Comparison of ENCODE assay signal across 8 mouse cellular contexts in the genomic region with DNA sequence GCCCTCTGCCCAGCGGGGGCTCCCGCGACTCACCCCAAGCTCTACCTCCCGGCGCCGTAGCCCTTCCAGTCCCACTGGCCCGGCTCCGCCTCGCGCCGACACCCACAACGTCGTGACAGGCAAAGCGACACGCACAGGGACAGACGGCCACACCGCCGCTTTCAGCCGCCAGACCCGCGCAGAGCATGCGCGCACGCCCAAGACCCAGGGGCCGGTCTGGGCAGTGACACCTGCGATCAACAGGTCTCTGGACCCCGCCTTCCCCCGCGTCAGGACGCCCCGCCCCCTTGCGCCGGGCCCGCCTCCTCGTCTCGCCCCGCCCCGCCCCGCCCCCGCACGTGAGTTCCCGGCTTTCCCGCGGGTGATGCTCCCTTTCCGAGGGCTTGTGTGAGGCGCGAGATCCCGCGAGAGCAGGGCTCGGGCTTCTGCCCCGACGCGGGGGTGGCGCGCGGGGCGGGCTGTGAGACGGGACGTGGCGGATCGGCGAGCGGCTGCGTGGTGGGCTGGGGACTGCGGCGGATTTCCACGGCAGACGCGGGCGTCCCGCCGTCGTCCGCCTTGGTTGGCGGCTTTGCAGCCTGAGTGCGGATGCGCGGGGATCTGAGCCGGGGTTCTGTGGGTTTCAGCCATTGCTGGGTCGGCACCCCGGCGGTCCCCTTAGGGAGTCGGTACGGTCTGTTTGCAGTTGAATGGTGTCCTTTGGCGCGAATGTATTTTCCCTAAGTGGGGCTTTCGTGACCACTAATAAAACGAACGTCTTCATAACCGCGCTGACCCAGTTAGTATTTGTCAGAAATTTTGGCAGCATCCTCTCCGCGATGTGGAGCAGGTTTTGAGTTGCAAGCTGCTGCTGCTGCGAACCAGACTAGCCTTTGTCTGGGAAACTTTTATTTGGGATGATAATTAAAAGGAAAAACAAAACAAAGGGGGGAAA. TPM values are rescaled to one million over a fixed set of nuclear protein-coding genes. Genes with fewer than 3 reads are reported as not detected.
A peak's percentile ranks its signal among the peaks of the same experiment; 100 is the strongest.
DNase-seq lines count a peak whose midpoint lies in the region; ATAC-seq and TF ChIP-seq lines count a peak whose summit lies in the region.

Gene Usp53 (minus strand): TSS at position 262 of the 934 bp plus-strand sequence.

- H3K79me2 ChIP-seq in liver, adult 2 months (ENCODE audit: control insufficient read depth, insufficient read depth, low read length) = peaks cover 8% of the 10 kb centered on the region; the same call in 1 of the 2 replicates

- under 1% methylated on average over 94 of the region's 94 CpGs for WGBS in heart, embryonic 12.5 days
- under 1% methylated on average over 83 of the region's 94 CpGs for WGBS in kidney, postnatal 0 days
- under 1% methylated on average over 94 of the region's 94 CpGs for WGBS in liver, adult 2 months

- peak; percentile 97 for DNase-seq in CD4-positive, CD25-positive, alpha-beta regulatory T cell, adult 2 months (ENCODE audit: low read depth, low spot score)
- peak; percentile 95 for DNase-seq in kidney, postnatal 0 days (ENCODE audit: low spot score)
- peak; percentile 84 for DNase-seq in liver, adult 2 months (ENCODE audit: extremely low read depth, low read depth, low spot score)
- DNase-seq in spleen, postnatal 36 days (ENCODE audit: low spot score in 2 of 2) = peak; percentile 86

- TF ChIP-seq POLR2A in liver, adult 2 months (IDR thresholded peaks at IDR 0.05; ENCODE audit: extremely low read depth, insufficient read depth, low read length) = peak; percentile 80

- peak within 1 kb of the TSS; percentile 93 for H3K9ac ChIP-seq in heart, embryonic 12.5 days
- H3K9ac ChIP-seq in kidney, postnatal 0 days (ENCODE audit: low read depth, low read length) = peak within 1 kb of the TSS; percentile 78
- H3K9ac ChIP-seq in liver, adult 2 months (ENCODE audit: low read depth, low read length) = peak within 1 kb of the TSS; percentile 88

- peak; percentile 91 for ATAC-seq in erythroid progenitor cell, adult 5-6 weeks (replicated peaks; ENCODE audit: low FRiP score, poor library complexity, severe bottlenecking)
- ATAC-seq in heart, embryonic 12.5 days (ENCODE audit: insufficient number of reproducible peaks, low FRiP score) = peak; percentile 99
- peak; percentile 98 for ATAC-seq in kidney, postnatal 0 days (replicated peaks; ENCODE audit: low FRiP score, low read depth)
- peak; percentile 85 for ATAC-seq in monocyte, adult 5-6 weeks (replicated peaks; ENCODE audit: insufficient number of reproducible peaks, low FRiP score, low TSS enrichment, poor library complexity, severe bottlenecking)

- no peak for TF ChIP-seq CTCF in kidney, postnatal 0 days (IDR thresholded peaks at IDR 0.05; ENCODE audit: low read depth)
- TF ChIP-seq CTCF in liver, adult 2 months (IDR thresholded peaks at IDR 0.05; ENCODE audit: low read depth, low read length) = no peak

- H3K4me2 ChIP-seq in heart, embryonic 12.5 days = peak within 1 kb of the TSS; percentile 88
- peak within 1 kb of the TSS; percentile 70 for H3K4me2 ChIP-seq in kidney, postnatal 0 days (ENCODE audit: low read length)

- H3K27ac ChIP-seq in brown adipose tissue, adult 24 weeks (replicated peaks; ENCODE audit: low read depth, low read length) = peak within 1 kb of the TSS; percentile 80
- H3K27ac ChIP-seq in heart, embryonic 12.5 days (ENCODE audit: poor library complexity, severe bottlenecking) = peak within 1 kb of the TSS; percentile 97
- H3K27ac ChIP-seq in kidney, postnatal 0 days = peak within 1 kb of the TSS; percentile 97
- H3K27ac ChIP-seq in liver, adult 2 months (replicated peaks; ENCODE audit: insufficient read depth, low read depth, low read length) = peak within 1 kb of the TSS; percentile 87

- H3K36me3 ChIP-seq in heart, embryonic 12.5 days = no peaks in the 10 kb centered on the region
- no peaks in the 10 kb centered on the region for H3K36me3 ChIP-seq in kidney, postnatal 0 days (ENCODE audit: insufficient read depth, low read length)
- H3K36me3 ChIP-seq in liver, adult 2 months (ENCODE audit: control insufficient read depth, insufficient read depth, low read length) = no peaks in the 10 kb centered on the region

- peak within 1 kb of the TSS; percentile 92 for H3K4me3 ChIP-seq in brown adipose tissue, adult 24 weeks (ENCODE audit: insufficient read depth, low read depth, low read length)
- H3K4me3 ChIP-seq in heart, embryonic 12.5 days = peak within 1 kb of the TSS; percentile 88
- H3K4me3 ChIP-seq in kidney, postnatal 0 days (replicated peaks; ENCODE audit: low read depth, low read length) = peak within 1 kb of the TSS; percentile 65
- peak within 1 kb of the TSS; percentile 84 for H3K4me3 ChIP-seq in liver, adult 2 months (ENCODE audit: insufficient read depth, low read depth, low read length)

- H3K4me1 ChIP-seq in brown adipose tissue, adult 24 weeks (ENCODE audit: control insufficient read depth, insufficient read depth, insufficient read length, low read length) = no peaks in the 10 kb centered on the region
- H3K4me1 ChIP-seq in heart, embryonic 12.5 days (replicated peaks) = peaks cover 28% of the 10 kb centered on the region
- H3K4me1 ChIP-seq in kidney, postnatal 0 days (replicated peaks; ENCODE audit: insufficient read depth, low read length) = 0 out of 2 replicates have a peak, but pooled peaks cover 6% of the 10 kb centered on the region
- H3K4me1 ChIP-seq in liver, adult 2 months (ENCODE audit: control insufficient read depth, insufficient read depth, low read length) = no peaks in the 10 kb centered on the region; the same call in 1 of the 2 replicates

- H3K9me3 ChIP-seq in heart, embryonic 12.5 days (replicated peaks) = no peaks in the 10 kb centered on the region
- no peaks in the 10 kb centered on the region for H3K9me3 ChIP-seq in kidney, postnatal 0 days (replicated peaks; ENCODE audit: low read length)

- H3K27me3 ChIP-seq in heart, embryonic 12.5 days (replicated peaks) = no peaks in the 10 kb centered on the region
- H3K27me3 ChIP-seq in kidney, postnatal 0 days (ENCODE audit: insufficient read depth, low read length) = no peaks in the 10 kb centered on the region
- no peaks in the 10 kb centered on the region for H3K27me3 ChIP-seq in liver, adult 2 months (ENCODE audit: control insufficient read depth, insufficient read depth, low read length)

RNA-seq across cellular contexts. Expression of gene Usp53, which starts in this region (rescaled TPM):
- polyA plus RNA-seq in brown adipose tissue, adult 24 weeks (2012; ENCODE audit: insufficient read depth, insufficient read length, missing spikeins) = 4.3 and 5.4 TPM in 2 replicates
- 0.72 and 0.84 TPM in 2 replicates for total RNA-seq in erythroid progenitor cell, adult 5-6 weeks (2015; ENCODE audit: low replicate concordance)
- 0.76 and 1.4 TPM in 2 replicates for total RNA-seq in erythroid progenitor cell, adult 5-6 weeks (2017; ENCODE audit: low replicate concordance)
- polyA plus RNA-seq in heart, embryonic 12.5 days (2016; fragmentation: Nextera tagmentation; extraction: Ambion mirVana) = 7.9 and 8.8 TPM in 2 replicates
- 12.5 and 13.2 TPM in 2 replicates for polyA plus RNA-seq in kidney, postnatal 0 days (2015; fragmentation: Nextera tagmentation; extraction: Ambion mirVana)
- 6.7 and 8.6 TPM in 2 replicates for total RNA-seq in liver, adult 2 months (2014; rRNA removed)
- 2.0 and 2.7 TPM in 2 replicates for polyA plus RNA-seq in liver, adult 2 months (2012; rRNA removed)
- 8.3 to 21.2 TPM (median 8.7 TPM) in 3 replicates for total RNA-seq in monocyte, adult 5-6 weeks (2017)

Comparison
In these comparisons a context has a peak if more than half of its experiments do, and no peak if none do; other contexts are left out.
1. Peak in every context shown above with its lines: DNase-seq, ATAC-seq, H3K4me3 ChIP-seq and H3K27ac ChIP-seq.